Mouse (Mus musculus): ENCODE data around the gene Crcp. TPM values are rescaled to one million over a fixed set of nuclear protein-coding genes. Genes with fewer than 3 reads are reported as not detected.

Crcp gene
- total and polyA plus RNA-seq, 3 experiments, result 42.3 to 63.2 (median 58.3) TPM

DNA sequence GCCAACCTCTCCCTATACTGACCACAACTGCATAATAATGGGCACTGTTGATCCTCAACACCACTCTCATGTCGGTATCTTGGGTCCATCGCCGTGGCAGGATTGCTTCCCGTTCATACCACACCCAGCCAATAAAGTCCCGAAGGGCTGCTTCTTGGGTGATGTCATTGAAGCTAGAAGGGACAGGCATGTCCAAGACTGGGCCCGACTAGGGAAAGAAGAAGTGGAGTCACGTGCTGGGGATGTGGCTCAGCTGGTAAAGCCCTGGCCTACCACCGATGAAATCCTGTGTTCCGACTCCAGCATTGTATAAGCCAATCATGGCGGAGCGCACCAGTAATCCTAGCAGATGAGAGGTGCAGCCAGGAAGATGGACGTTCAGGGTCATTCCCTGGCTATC lies 28.4 kb upstream of the Crcp start:
- peak overlapping the region; percentile 75 for H3K27ac ChIP-seq (ENCODE audit: insufficient read depth, low read depth)
- H3K4me1 ChIP-seq (ENCODE audit: control insufficient read depth in 1 of 2, insufficient read depth in 2 of 2), result peaks cover 12 to 51% of the 10 kb centered on the region in 2 experiments
- peaks cover 11% of the 10 kb centered on the region for H3K9me3 ChIP-seq (replicated peaks; ENCODE audit: low read length)
- TF ChIP-seq TCF12 (IDR thresholded peaks at IDR 0.05; ENCODE audit: low read depth, low read length), result no peak
- no peak for TF ChIP-seq MYC (IDR thresholded peaks at IDR 0.05; ENCODE audit: low read depth, low read length)
- no peak; the same call in 1 of the 2 replicates for TF ChIP-seq ELF1 (IDR thresholded peaks at IDR 0.05; ENCODE audit: low read depth, low read length)
- peak; percentile 91 for TF ChIP-seq BHLHE40 (IDR thresholded peaks at IDR 0.05; ENCODE audit: low read depth, low read length)
- no peak for TF ChIP-seq ZNF384 (IDR thresholded peaks at IDR 0.05; ENCODE audit: low read depth, low read length)
- TF ChIP-seq UBTF (IDR thresholded peaks at IDR 0.05; ENCODE audit: low read depth, low read length), result no peak
- no peak for TF ChIP-seq PAX5 (IDR thresholded peaks at IDR 0.05; ENCODE audit: low read length)
- peak; percentile 54 for TF ChIP-seq USF2 (conservative IDR thresholded peaks at IDR 0.05; ENCODE audit: low read depth, low read length)
- no peak for TF ChIP-seq CHD1 (IDR thresholded peaks at IDR 0.05; ENCODE audit: low read depth, low read length)
- TF ChIP-seq USF1 (IDR thresholded peaks at IDR 0.05; ENCODE audit: low read depth, low read length), result peak; percentile 72
- TF ChIP-seq MXI1 (IDR thresholded peaks at IDR 0.05; ENCODE audit: low read depth, low read length), result no peak
- TF ChIP-seq SMC3 (IDR thresholded peaks at IDR 0.05; ENCODE audit: low read depth, low read length), result no peak
- TF ChIP-seq ZKSCAN1 (IDR thresholded peaks at IDR 0.05; ENCODE audit: borderline replicate concordance, low read depth, low read length), result no peak
- TF ChIP-seq HCFC1 (IDR thresholded peaks at IDR 0.05; ENCODE audit: low read depth, low read length), result no peak
- TF ChIP-seq RCOR1 (conservative IDR thresholded peaks at IDR 0.05; ENCODE audit: low read depth, low read length), result no peak
- no peak for TF ChIP-seq ZC3H11A (IDR thresholded peaks at IDR 0.05; ENCODE audit: low read depth, low read length)
- TF ChIP-seq KAT2A (IDR thresholded peaks at IDR 0.05; ENCODE audit: insufficient replicate concordance, low read length), result no peak
- TF ChIP-seq TBP (conservative IDR thresholded peaks at IDR 0.05; ENCODE audit: low read depth, low read length), result no peak
- TF ChIP-seq GABPA (IDR thresholded peaks at IDR 0.05; ENCODE audit: insufficient replicate concordance, low read depth, low read length), result no peak
- TF ChIP-seq JUND (conservative IDR thresholded peaks at IDR 0.05; ENCODE audit: low read depth, low read length), result no peak
- no peak for TF ChIP-seq CHD2 (IDR thresholded peaks at IDR 0.05; ENCODE audit: low read length)
- no peak for TF ChIP-seq NELFE (IDR thresholded peaks at IDR 0.05; ENCODE audit: low read depth, low read length)
- TF ChIP-seq MEF2A (IDR thresholded peaks at IDR 0.05; ENCODE audit: borderline replicate concordance, low read depth, low read length), result 0 out of 2 replicates have a peak, but pooled peaks have one; percentile 25
- no peak for TF ChIP-seq CTCF (conservative IDR thresholded peaks at IDR 0.05 in 1 of 2, IDR thresholded peaks at IDR 0.05 in 1 of 2; ENCODE audit: low read depth in 2 of 2, low read length in 2 of 2)
- TF ChIP-seq MAZ (IDR thresholded peaks at IDR 0.05; ENCODE audit: low read depth, low read length), result no peak
- TF ChIP-seq MAFK (IDR thresholded peaks at IDR 0.05; ENCODE audit: insufficient replicate concordance, low read length), result no peak
- TF ChIP-seq RAD21 (IDR thresholded peaks at IDR 0.05; ENCODE audit: low read depth, low read length), result no peak
- no peak for TF ChIP-seq IRF4 (IDR thresholded peaks at IDR 0.05; ENCODE audit: low read depth, low read length)
- no peak for TF ChIP-seq SIN3A (IDR thresholded peaks at IDR 0.05; ENCODE audit: low read length)
- TF ChIP-seq POLR2AphosphoS2 (IDR thresholded peaks at IDR 0.05; ENCODE audit: low read depth, low read length), result no peak
- no peak for TF ChIP-seq POLR2A (IDR thresholded peaks at IDR 0.05; ENCODE audit: low read depth, low read length)
- TF ChIP-seq ETS1 (conservative IDR thresholded peaks at IDR 0.05; ENCODE audit: low read depth, low read length), result 0 out of 2 replicates have a peak, but pooled peaks have one; percentile 24
- no peak for TF ChIP-seq MAX (IDR thresholded peaks at IDR 0.05; ENCODE audit: low read length)
- TF ChIP-seq EP300 (IDR thresholded peaks at IDR 0.05; ENCODE audit: low read length), result no peak
- TF ChIP-seq ZMIZ1 (IDR thresholded peaks at IDR 0.05; ENCODE audit: low read depth, low read length), result no peak
- no peak for TF ChIP-seq E2F4 (IDR thresholded peaks at IDR 0.05; ENCODE audit: insufficient replicate concordance, low read depth, low read length)
- TF ChIP-seq NRF1 (IDR thresholded peaks at IDR 0.05; ENCODE audit: low read depth, low read length), result no peak
- TF ChIP-seq JUN (IDR thresholded peaks at IDR 0.05; ENCODE audit: insufficient read depth, low read depth, low read length), result no peak
- peaks cover 31 to 53% of the 10 kb centered on the region in 2 experiments for H3K36me3 ChIP-seq (replicated peaks in 1 of 2; ENCODE audit: control insufficient read depth in 1 of 2, insufficient read depth in 1 of 2, low read length in 1 of 2)
- peak overlapping the region; percentile 46; the same call in 1 of the 2 replicates for H3K9ac ChIP-seq (ENCODE audit: insufficient read depth, low read depth)
- in situ Hi-C loops (cut with MboI; ENCODE audit: low pct_ligation_motif_present, low pct_unique_long_range_greater_than_20kb, low sequenced_read_pairs), result no loop called here
- dilution Hi-C loops (cut with MboI; ENCODE audit: extremely low pct_ligation_motif_present, extremely low pct_unique_long_range_greater_than_20kb, low sequenced_read_pairs), result no loop called here
- H3K4me3 ChIP-seq (replicated peaks in 1 of 3; ENCODE audit: low read depth in 2 of 3, low read length in 2 of 3, poor library complexity in 1 of 3), result peak overlapping the region; percentile 13 to 86 (median 79)
- H3K27me3 ChIP-seq (replicated peaks), result no peaks in the 10 kb centered on the region
- peak overlapping the region; percentile 93 for H3K4me2 ChIP-seq (ENCODE audit: insufficient read depth, low read depth, poor library complexity, severe bottlenecking)
- peaks cover 15% of the 10 kb centered on the region for H3K79me2 ChIP-seq (replicated peaks; ENCODE audit: control insufficient read depth, extremely low read depth, insufficient read depth, poor library complexity, severe bottlenecking)
- peak; percentile 54 for DNase-seq (ENCODE audit: extremely low read depth)

Measured in CH12.LX (cell line).